14 mouse cellular contexts compared by ENCODE assay signal in genomic region chr3:108214734-108215133, GRCm38 (mm10). TPM values are rescaled to one million over a fixed set of nuclear protein-coding genes. Genes with fewer than 3 reads are reported as not detected.
DNase-seq lines count a peak whose midpoint lies in the region; ATAC-seq and TF ChIP-seq lines count a peak whose summit lies in the region.
"Had no signal": no experiment of that assay in that cellular context is flagged by ENCODE, and none has a peak within 500 bp of the region (broad histone marks: within the 10 kb centered on the region; RNA-seq: fewer than 3 reads in every experiment).

No protein-coding gene starts in this region.

- TF ChIP-seq CTCF in kidney, postnatal 0 days (IDR thresholded peaks at IDR 0.05; ENCODE audit: low read depth) = no peak
- no peak for TF ChIP-seq CTCF in thymus, adult 2 months (IDR thresholded peaks at IDR 0.05; ENCODE audit: borderline replicate concordance, control insufficient read depth, extremely low read depth, insufficient read depth, low read length, poor library complexity)

- WGBS in kidney, postnatal 0 days = 16% methylated on average over 5 of the region's 5 CpGs
- WGBS in thymus, adult 2 months = 15% methylated on average over 5 of the region's 5 CpGs

- no peaks in the 10 kb centered on the region for H3K27me3 ChIP-seq in kidney, postnatal 0 days (ENCODE audit: insufficient read depth, low read length)
- no peaks in the 10 kb centered on the region for H3K27me3 ChIP-seq in thymus, adult 2 months (ENCODE audit: control insufficient read depth, insufficient read depth, low read length)

- no peak overlapping the region for H3K4me2 ChIP-seq in kidney, postnatal 0 days (ENCODE audit: low read length)
- H3K4me2 ChIP-seq: forebrain, embryonic 12.5 days; liver, embryonic 15.5 days had no signal

- peak; percentile 46 for DNase-seq in kidney, postnatal 0 days (ENCODE audit: low spot score)
- no peak for DNase-seq in kidney, adult 8-10 months
- DNase-seq in A20 (ENCODE audit: low read depth, low spot score) = peak; percentile 16
- DNase-seq in NIH3T3 (ENCODE audit: low read depth) = peak; percentile 76
- DNase-seq in forelimb bud, embryonic 11.5 days (ENCODE audit: low read depth, low spot score) = peak; percentile 65
- no peak for DNase-seq in thymus, adult 2 months
- no peak for DNase-seq in thymus, postnatal 4 days
- DNase-seq: cerebellum, adult 11-12 months; thymus, postnatal 25 days had no signal

- no peaks in the 10 kb centered on the region for H3K9me3 ChIP-seq in kidney, postnatal 0 days (replicated peaks; ENCODE audit: low read length)
- H3K9me3 ChIP-seq: forebrain, embryonic 12.5 days; liver, embryonic 15.5 days; midbrain, embryonic 10.5 days had no signal

- H3K27ac ChIP-seq in kidney, postnatal 0 days = no peak overlapping the region
- no peak overlapping the region for H3K27ac ChIP-seq in thymus, adult 2 months (ENCODE audit: control insufficient read depth, insufficient read depth, low read length)
- H3K27ac ChIP-seq: forebrain, embryonic 12.5 days; layer of hippocampus, adult 2 months; liver, embryonic 15.5 days; midbrain, embryonic 10.5 days had no signal

- TF ChIP-seq POLR2A in thymus, adult 2 months (IDR thresholded peaks at IDR 0.05; ENCODE audit: control insufficient read depth, extremely low read depth, insufficient read depth, low read length, poor library complexity) = no peak

- H3K4me1 ChIP-seq in kidney, postnatal 0 days (replicated peaks; ENCODE audit: insufficient read depth, low read length) = 0 out of 2 replicates have a peak, but pooled peaks cover under 1% of the 10 kb centered on the region
- H3K4me1 ChIP-seq in thymus, adult 2 months (replicated peaks; ENCODE audit: control insufficient read depth, insufficient read depth, low read length) = peaks cover 4% of the 10 kb centered on the region

- no peak overlapping the region for H3K4me3 ChIP-seq in kidney, postnatal 0 days (replicated peaks; ENCODE audit: low read depth, low read length)
- no peak overlapping the region for H3K4me3 ChIP-seq in thymus, adult 2 months (ENCODE audit: control insufficient read depth, insufficient read depth, low read length)
- H3K4me3 ChIP-seq: forebrain, embryonic 12.5 days; layer of hippocampus, adult 2 months; liver, embryonic 15.5 days; midbrain, embryonic 10.5 days had no signal

- ATAC-seq in kidney, postnatal 0 days (replicated peaks; ENCODE audit: low FRiP score, low read depth) = no peak
- ATAC-seq: intestine, embryonic 16.5 days had no signal

- H3K36me3 ChIP-seq in kidney, postnatal 0 days (ENCODE audit: insufficient read depth, low read length) = no peaks in the 10 kb centered on the region
- H3K36me3 ChIP-seq in thymus, adult 2 months (ENCODE audit: control insufficient read depth, insufficient read depth, low read length) = no peaks in the 10 kb centered on the region
- H3K36me3 ChIP-seq: forebrain, embryonic 12.5 days; liver, embryonic 15.5 days; midbrain, embryonic 10.5 days had no signal

- no peak overlapping the region for H3K9ac ChIP-seq in kidney, postnatal 0 days (ENCODE audit: low read depth, low read length)
- H3K9ac ChIP-seq: forebrain, embryonic 12.5 days; liver, embryonic 15.5 days had no signal

RNA-seq across cellular contexts. Expression of gene Atxn7l2, which starts 4.0 kb away (rescaled TPM):
- 10.9 and 11.0 TPM in 2 replicates for polyA plus RNA-seq in kidney, postnatal 0 days (2015; fragmentation: Nextera tagmentation; extraction: Ambion mirVana)
- 38.0 and 38.8 TPM in 2 replicates for polyA plus RNA-seq in thymus, adult 2 months (2012; rRNA removed)

RNA-seq across cellular contexts. Expression of gene Sypl2, which starts 11.7 kb away (rescaled TPM):
- polyA plus RNA-seq in kidney, postnatal 0 days (2015; fragmentation: Nextera tagmentation; extraction: Ambion mirVana) = 3.5 and 3.6 TPM in 2 replicates
- polyA plus RNA-seq in thymus, adult 2 months (2012; rRNA removed) = 0.40 and 0.62 TPM in 2 replicates

RNA-seq across cellular contexts. Expression of gene Cyb561d1, which starts 13.7 kb away (rescaled TPM):
- 3.1 and 3.4 TPM in 2 replicates for polyA plus RNA-seq in kidney, postnatal 0 days (2015; fragmentation: Nextera tagmentation; extraction: Ambion mirVana)
- polyA plus RNA-seq in thymus, adult 2 months (2012; rRNA removed) = 21.9 and 23.0 TPM in 2 replicates

RNA-seq across cellular contexts. Expression of gene Amigo1, which starts 28.6 kb away (rescaled TPM):
- polyA plus RNA-seq in kidney, postnatal 0 days (2015; fragmentation: Nextera tagmentation; extraction: Ambion mirVana) = 4.2 and 5.4 TPM in 2 replicates
- 10.8 and 11.2 TPM in 2 replicates for polyA plus RNA-seq in thymus, adult 2 months (2012; rRNA removed)

RNA-seq across cellular contexts. Expression of gene Psma5, which starts 42.0 kb away (rescaled TPM):
- 254 and 255 TPM in 2 replicates for polyA plus RNA-seq in kidney, postnatal 0 days (2015; fragmentation: Nextera tagmentation; extraction: Ambion mirVana)
- polyA plus RNA-seq in thymus, adult 2 months (2012; rRNA removed) = 57.5 and 71.3 TPM in 2 replicates

Comparison
In these comparisons a context has a peak if more than half of its experiments do, and no peak if none do; other contexts are left out.
1. DNase-seq: peak in kidney, postnatal 0 days (single experiment), A20 (single experiment), NIH3T3 (single experiment) and forelimb bud, embryonic 11.5 days (single experiment); none in kidney, adult 8-10 months (0 of 2), thymus, adult 2 months (single experiment) and thymus, postnatal 4 days (single experiment).